Mouse (Mus musculus) CH12.LX (cell line): ENCODE data around the gene Snx10.

ENCODE experiments used
- BHLHE40 ChIP-seq: IDR thresholded peaks from 2 replicates; pipeline ENCODE4 v1.6.1; 2011; ENCODE audit warnings: mild to moderate bottlenecking, low read depth, low read length, improper control_type of control experiment
- CHD1 ChIP-seq: IDR thresholded peaks from 2 replicates; pipeline ENCODE4 v1.6.1; 2012; ENCODE audit warnings: low read depth, low read length, improper control_type of control experiment, inconsistent platforms
- CTCF ChIP-seq, 2 experiments: IDR thresholded peaks in 1 of 2; conservative IDR thresholded peaks in 1 of 2; 2 replicates each; pipeline ENCODE4 v1.5.1; 2011 to 2012; ENCODE audit warnings: low read depth in 2 of 2, low read length in 2 of 2, improper control_type of control experiment in 1 of 2, inconsistent platforms in 1 of 2, mild to moderate bottlenecking in 1 of 2, moderate library complexity in 1 of 2
- E2F4 ChIP-seq: IDR thresholded peaks from 2 replicates; pipeline ENCODE4 v1.6.1; 2011; ENCODE audit warnings: low read depth, low read length, improper control_type of control experiment; ENCODE audit not compliant: insufficient replicate concordance
- EP300 ChIP-seq: IDR thresholded peaks from 2 replicates; pipeline ENCODE4 v1.6.1; 2011; ENCODE audit warnings: low read length, improper control_type of control experiment
- MAFK ChIP-seq: IDR thresholded peaks from 2 replicates; pipeline ENCODE4 v1.6.1; 2011; ENCODE audit warnings: low read length, improper control_type of control experiment; ENCODE audit not compliant: insufficient replicate concordance
- MAX ChIP-seq: IDR thresholded peaks from 2 replicates; pipeline ENCODE4 v1.6.1; 2011; ENCODE audit warnings: low read length, improper control_type of control experiment
- NELFE ChIP-seq: IDR thresholded peaks from 2 replicates; pipeline ENCODE4 v1.6.1; 2011; ENCODE audit warnings: low read depth, low read length, improper control_type of control experiment
- PAX5 ChIP-seq: IDR thresholded peaks from 2 replicates; pipeline ENCODE4 v1.6.1; 2012; ENCODE audit warnings: low read length, inconsistent platforms, mixed read lengths
- POLR2A ChIP-seq: IDR thresholded peaks from 2 replicates; pipeline ENCODE4 v1.6.1; 2011; ENCODE audit warnings: low read depth, mild to moderate bottlenecking, improper control_type of control experiment, low read length
- RAD21 ChIP-seq: IDR thresholded peaks from 2 replicates; pipeline ENCODE4 v1.6.1; 2011; ENCODE audit warnings: low read depth, mild to moderate bottlenecking, low read length, improper control_type of control experiment, moderate library complexity
- TCF12 ChIP-seq: IDR thresholded peaks from 2 replicates; pipeline ENCODE4 v1.6.1; 2014; ENCODE audit warnings: low read depth, mild to moderate bottlenecking, inconsistent platforms, low read length, improper control_type of control experiment
- ZMIZ1 ChIP-seq: IDR thresholded peaks from 2 replicates; pipeline ENCODE4 v1.6.1; 2012; ENCODE audit warnings: low read depth, mild to moderate bottlenecking, inconsistent platforms, low read length, improper control_type of control experiment

DNA sequence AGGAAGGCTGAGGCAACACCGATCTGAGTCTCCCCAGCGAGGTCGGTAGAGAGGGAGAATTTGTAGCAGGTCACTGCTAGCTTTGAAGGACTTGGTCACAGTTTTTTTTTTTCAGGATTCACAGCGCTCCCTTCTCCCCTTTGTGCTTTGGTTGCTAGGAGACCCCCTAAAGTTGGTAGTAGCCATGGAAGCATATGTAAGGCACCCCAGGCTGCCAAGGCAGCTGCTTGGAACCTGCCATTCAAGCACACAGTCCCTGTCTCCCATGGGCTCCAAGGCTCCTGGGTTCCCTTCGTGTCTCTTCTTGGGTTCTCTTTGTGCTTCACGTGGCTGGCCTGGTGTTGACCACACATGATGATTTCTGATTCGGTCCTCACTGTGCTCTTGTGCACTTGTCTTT lies 5.8 kb downstream of the Snx10 start:
- TF ChIP-seq EP300: no peak
- TF ChIP-seq POLR2A: no peak
- no peak for TF ChIP-seq CTCF (conservative IDR thresholded peaks at IDR 0.05 in 1 of 2, IDR thresholded peaks at IDR 0.05 in 1 of 2; ENCODE audit: low read depth in 2 of 2, low read length in 2 of 2)
- no peak for TF ChIP-seq NELFE
- TF ChIP-seq E2F4: no peak
- TF ChIP-seq ZMIZ1: no peak
- no peak for TF ChIP-seq BHLHE40
- TF ChIP-seq PAX5: no peak
- TF ChIP-seq TCF12: no peak
- no peak for TF ChIP-seq RAD21
- TF ChIP-seq MAX: no peak
- no peak for TF ChIP-seq MAFK
- TF ChIP-seq CHD1: no peak
